Mouse (Mus musculus) hindlimb bud, embryonic 11.5 days (tissue): Measurements from ENCODE around the gene Ube2n.

Experiments used
- DNase-seq: peaks from one replicate; pipeline ENCODE4 v3.0.0-alpha.2; 2012; ENCODE audit warnings: low read depth, low spot score; ENCODE audit errors: extremely low spot score

Ube2n gene

DNA sequence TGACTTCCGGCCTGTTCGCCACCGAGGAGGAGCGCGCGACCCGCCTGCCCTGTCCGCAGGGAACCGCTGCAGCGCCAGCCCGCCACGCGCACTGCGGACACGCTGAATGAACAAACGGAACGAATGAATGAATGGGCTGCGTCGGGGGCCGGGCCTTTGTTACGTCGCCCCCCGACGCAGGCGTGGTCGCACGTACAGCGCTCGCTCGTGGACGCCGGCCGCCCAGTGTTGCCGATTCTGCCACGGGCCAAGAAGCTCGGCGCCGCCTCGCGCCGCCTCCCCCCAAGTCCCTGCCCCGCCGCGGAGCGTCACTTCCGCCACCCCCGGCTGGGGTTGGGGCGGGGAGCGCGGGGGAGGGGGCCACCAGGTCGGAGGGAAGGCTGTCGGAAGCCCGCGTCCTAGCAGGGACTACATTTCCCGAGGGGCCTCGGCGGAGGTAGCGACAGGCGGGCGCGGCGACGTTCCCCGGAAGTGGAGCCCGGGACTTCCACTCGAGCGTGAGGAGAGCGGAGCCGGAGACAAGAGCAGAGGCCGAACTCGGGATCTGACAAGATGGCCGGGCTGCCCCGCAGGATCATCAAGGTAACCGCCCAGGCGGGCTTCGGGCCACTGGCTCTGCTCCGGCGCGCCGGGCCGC is at the start of gene Ube2n:
Gene Ube2n (plus strand): TSS at position 490 of the 637 bp plus-strand sequence.
- peak; percentile 72 for DNase-seq

DNA sequence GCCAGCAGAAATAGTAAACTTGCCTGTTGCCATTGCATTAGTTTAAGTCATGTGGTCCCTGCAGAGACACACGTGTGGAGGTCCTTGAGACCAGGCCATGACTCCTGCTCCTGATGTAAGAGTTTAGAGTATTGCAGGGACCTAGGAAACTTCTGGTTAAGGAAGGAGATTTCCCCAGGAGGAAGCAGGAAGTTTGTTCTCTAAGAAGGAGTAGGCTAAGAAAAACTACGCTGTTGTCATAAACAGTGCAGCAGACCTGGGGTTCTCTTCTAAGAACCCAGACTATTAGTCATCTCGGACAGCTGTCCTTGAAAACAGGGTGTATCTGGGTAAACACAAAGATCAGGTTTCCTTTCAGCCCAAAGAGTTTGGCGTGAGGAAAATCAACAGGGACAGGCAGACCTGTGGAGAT is 49.5 kb upstream of the Ube2n start:
- DNase-seq: no peak

DNA sequence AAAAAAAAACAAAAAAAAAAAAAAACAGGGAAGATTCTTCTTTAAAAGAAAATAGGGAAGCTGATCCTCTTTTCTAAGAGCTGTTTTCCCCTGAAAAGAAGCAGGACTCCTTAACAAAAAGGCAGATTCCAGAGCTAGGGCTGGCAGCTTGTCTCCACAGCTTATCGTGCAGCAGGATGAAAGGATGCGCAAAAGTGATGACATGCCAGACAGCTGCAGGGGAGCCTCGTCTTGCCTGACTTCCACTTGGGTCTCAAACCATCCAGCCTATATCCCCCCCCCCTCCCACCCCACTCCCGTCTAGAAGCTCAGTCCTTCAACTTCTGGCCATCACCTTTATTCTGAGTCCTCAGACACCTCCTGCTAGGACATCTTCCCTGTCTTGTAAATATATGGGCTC is 46.1 kb upstream of the Ube2n start:
- no peak for DNase-seq

DNA sequence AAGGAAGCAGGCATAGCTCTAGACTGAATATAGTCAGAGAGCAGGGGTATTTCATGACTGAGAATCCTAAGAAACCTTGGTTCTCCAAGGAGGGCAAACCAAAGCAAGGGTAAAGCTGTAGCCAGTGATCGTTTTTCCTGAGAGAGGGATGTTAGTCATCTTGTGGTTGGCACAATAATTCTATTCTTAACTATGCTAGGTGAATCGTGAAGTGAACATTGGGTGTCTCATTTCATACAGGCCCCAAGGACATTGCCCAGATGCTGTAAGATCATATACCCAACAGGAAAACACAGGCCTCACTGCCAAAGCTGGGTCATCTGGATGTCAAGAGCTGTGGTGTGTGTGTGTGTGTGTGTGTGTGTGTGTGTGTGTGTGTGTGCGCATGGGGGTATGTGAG is 43.8 kb upstream of the Ube2n start:
- DNase-seq: no peak

DNA sequence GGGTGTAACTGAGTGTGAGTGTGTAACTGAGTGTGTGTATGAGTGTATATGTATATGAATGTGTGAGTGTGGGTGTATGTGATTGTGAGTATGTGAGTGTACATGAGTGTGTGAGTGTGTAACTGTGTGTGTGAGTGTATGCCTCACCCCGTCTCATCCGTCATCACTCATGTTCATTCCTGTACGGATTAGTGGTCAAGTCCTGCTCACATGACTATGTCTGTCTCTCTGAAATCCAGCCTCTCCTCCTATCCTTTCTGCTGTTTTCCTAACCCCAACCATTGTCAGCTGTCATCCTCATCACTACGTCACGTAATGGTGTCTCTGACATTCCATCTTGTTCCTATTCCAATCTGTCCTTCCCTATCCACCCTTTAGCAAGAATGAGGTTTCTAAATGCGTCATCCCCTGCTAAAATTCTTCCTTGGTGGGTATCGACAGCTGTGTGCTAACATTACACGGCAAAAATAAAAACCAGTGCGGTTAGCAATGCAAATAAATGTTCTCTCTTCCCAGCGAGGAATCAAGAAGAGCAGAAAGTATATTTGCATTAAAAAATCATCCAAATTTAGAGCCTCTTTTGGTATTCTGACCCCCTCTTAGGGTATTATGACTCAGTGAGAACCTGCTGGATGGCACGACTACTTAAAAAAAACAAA is 42.9 kb upstream of the Ube2n start:
- DNase-seq: no peak

DNA sequence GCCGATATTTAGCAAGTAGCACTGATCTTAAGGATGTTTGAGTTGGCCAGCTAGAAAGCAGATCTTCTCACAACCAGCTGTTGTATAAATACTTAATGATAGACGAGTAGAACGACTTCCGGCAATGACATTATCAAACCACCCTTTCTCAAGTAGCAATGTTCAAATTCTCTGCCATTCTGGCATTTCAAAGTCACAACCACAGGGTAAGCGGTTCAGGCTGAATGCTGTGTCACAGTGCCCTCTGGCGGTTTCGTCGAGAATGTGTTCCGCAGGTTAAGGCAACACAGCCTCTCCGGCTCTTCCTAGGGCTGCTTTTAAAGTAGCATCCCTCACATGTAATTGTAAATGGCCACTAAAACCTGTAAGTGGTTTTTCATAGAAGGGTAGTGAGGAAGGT is 39.0 kb upstream of the Ube2n start:
- peak; percentile 82 for DNase-seq

DNA sequence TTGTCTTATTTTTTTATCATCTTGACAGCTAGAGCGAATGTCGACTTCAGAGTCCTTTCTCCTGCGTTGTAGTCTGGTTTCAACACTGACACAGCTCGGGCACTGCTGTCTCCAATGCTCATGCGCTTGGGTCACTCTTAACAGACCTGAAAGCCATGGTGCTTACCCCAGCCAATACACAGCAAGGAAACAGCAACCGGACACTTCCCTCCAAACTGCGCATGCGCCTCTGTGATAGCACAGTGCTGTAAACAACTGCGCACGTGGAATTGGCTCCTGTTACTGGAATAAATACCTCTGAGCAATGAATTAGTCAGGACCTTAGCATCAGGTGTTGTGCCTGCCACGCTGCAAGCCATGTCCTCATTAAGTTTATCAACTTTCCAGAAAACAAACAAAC is 37.4 kb upstream of the Ube2n start:
- no peak for DNase-seq

DNA sequence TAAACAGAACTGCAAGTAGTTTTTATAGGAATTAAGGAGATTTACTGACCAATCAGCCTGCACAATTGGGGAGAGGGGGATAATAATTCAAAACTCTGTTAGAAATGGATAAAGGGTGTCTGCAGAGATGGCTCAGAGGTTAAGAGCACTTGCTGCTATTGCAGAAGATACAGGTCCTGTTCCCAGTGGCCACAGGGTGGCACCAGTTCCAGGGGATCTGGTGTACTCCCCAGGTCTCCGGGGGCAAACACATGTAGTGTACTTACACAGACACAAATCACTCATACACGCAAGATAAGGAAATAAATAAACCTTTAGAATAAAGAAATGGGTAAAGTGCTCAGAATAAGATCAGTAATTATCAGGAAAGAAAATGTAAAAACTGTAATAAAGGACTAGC is 25.3 kb upstream of the Ube2n start:
- DNase-seq: no peak

DNA sequence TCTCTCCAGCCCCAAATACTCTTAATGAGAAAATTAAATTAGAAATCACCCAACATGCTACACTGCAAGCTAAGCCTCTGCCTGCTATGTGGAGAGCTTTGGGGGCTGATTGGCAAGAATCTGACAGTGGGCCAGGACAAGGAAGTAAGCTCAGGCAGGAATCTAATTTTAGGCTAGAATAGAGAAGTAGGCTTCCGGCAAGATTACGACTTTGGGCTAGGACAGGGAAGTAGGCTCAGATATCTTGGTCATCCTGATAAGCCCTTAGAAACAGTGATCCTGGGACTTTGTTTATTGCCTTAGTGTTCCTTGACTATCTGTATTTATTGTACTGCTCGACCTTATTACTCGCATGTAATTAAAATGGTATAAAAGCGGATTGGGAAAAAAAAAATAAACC is 20.7 kb upstream of the Ube2n start:
- no peak for DNase-seq

DNA sequence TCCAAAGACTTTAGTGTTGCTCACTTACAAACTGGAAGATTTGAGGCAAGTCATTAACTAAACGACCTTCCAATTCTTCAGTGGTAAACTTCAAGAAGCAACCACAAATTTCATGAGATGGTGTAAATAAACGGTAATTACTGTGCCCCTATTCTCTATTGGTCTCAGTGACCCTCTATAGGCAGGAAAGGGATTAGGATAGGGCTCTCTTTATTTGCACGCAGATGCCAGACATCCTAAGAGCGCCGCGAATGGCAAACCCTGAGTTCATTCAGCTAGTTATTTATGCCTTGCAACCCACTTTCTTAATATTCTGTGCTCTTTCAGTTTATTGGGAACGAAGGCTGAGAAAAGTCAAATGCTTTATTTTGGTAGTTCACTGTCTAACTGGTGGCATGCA is 13.9 kb upstream of the Ube2n start:
- DNase-seq: no peak

DNA sequence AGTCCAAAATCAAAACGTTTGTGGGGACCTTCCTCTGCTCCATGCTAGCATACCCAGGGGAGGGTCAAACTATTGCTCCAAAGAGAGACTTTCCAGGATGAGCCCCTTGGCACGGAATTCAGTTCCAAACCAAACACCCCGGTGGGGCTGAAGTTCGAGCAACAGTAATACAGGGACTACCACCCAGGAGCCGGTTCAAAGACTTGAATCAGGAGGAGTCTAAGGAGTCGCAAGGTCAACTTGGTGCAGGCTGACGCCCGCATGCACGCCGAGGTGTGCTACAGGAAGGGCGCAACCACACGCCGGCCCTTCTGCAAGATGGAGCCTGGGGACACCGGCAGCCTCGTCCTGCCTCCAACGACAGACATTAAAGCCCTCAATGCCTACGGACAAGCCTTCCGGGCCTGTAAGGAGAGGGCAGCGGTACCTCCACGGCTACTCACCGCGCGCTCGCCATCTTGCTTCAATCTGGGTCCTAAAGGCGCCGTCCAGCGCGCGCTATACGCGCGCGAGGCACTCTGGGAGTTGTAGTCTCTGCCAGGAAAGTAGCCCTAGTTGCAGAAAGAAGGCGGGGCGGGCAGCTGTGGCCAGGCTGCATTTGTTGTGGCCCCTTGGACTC is 13.4 kb upstream of the Ube2n start, which contains the start of gene Mrpl42:
Gene Mrpl42 (minus strand): TSS at position 478 of the 619 bp plus-strand sequence.
- peak; percentile 83 for DNase-seq

DNA sequence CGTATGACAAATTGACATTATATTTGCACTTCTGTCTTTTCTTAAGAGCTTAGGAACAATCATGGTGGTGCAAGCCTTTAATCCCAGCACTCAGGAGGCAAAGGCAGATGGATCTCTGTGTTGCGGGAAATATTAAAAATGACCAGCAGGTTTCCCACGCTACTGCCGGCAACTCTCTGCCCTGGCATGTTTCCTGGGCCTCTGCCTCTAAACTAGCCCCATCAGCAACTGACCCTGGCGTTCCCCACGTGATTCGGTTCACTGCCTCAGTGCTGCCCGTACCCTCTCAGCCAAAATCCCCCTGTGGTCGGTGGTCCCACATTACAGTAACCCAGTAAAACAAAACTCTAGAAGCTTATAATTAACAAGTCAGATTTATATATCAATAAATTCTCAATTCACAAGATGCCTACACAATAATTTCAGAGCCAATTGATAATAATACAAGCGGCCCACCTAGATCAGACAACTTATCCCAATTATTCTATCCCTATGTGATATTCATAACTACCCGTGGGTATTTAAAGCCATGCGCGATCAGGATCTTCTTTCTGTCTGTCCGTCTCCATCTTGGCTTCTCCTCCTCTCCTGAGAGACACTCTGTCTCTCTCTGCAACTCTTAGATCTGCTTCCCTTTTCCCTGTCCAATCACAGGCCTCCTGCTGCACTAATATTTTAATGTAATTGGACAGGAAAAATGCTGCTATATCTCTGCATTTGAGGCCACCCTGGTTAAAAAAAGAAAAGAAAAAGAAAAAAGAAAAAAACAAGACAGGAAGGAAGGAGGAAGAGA is 11.3 kb upstream of the Ube2n start:
- DNase-seq: no peak

DNA sequence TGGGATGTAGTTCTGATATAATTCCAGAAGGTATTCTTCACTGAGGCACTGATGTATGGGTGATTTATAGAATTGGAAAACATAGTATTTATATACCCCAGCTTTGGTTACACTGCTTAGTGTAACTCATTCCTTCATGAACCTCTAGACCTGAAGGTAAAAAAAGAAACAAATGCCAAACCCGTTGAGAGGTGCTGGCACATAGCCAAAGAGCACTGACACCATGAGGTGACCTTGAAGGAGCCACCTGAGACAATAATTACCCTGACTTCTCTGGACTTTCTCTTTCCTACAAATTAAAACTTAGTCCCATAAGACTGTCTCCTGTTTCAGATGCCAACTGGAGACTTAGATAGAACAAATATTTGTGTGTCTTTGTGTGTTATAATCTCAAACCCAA is 10.6 kb upstream of the Ube2n start:
- DNase-seq: no peak

DNA sequence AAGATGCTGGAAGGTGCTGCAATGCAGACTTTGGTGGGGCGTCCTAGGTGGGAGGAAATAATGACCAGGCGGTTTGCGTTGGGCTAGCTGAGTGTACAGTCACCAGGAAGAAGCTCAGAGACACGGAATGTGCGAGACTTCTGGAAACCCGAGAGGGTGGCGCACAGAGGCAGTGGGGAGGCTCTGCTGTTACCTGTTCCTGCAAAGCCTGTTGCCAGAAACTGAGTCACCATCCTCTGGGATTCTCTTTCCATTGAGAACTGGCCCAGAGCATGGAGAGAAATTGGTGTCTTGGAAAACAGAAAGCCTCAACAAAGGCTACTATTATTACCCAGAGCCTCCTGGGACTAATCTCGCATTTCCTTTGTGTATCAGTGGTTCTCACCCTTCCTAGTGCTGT is 6.8 kb upstream of the Ube2n start:
- DNase-seq: no peak

DNA sequence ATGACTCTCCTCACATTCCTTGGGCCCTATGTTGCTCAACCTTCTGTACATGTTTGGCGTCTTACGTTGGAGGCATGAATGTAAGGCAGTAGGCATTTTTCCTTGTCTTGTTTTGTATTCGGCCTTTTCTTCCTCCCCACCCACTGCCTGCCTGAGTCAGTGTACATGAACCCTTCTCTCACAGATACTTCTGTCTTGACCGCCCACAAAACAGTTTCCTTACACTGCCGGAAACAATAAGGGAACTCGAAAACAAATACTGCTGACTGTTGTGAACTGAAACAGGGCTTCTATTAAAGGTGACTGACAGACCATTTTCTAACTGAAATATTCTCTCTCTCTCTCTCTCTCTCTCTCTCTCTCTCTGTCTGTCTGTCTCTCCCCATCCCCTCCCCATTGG is 6.2 kb upstream of the Ube2n start:
- DNase-seq: no peak

DNA sequence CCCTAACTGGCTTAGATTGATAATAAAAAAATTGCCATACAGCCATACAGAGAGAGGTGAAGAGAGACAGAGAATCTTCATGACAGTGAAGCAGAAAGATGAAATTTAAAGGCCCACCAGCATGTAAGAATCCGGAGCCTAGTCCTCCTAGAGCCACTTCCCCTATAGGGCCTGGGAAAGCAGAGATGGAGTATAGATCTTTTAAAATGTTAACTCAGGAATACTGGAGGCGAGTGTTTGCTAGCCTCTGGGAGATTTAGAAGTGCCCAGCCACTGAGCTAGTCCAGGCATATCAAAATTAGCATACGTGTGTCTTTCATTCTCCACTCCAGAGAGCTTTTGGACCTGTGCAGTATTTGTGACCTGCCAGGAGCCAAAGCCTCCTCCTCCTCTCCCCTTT is 5.7 kb upstream of the Ube2n start:
- no peak for DNase-seq

DNA sequence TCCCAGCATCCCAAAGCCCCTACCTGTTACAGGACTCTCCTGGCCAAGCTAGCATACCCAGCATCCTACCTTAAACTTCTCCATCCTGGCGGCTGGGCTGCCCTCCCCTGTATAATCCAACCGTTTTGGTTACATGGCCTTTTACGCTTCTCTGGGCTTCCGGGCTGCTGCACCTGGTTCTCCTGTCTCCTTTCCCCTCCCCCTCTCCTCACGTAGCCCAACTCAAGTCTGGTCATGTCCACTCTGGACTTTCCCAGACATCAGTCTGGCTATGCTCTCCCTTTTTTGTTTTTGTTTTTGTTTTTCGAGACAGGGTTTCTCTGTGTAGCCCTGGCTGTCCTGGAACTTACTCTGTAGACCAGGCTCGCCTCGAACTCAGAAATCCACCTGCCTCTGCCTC is 2.3 kb upstream of the Ube2n start:
- no peak for DNase-seq

DNA sequence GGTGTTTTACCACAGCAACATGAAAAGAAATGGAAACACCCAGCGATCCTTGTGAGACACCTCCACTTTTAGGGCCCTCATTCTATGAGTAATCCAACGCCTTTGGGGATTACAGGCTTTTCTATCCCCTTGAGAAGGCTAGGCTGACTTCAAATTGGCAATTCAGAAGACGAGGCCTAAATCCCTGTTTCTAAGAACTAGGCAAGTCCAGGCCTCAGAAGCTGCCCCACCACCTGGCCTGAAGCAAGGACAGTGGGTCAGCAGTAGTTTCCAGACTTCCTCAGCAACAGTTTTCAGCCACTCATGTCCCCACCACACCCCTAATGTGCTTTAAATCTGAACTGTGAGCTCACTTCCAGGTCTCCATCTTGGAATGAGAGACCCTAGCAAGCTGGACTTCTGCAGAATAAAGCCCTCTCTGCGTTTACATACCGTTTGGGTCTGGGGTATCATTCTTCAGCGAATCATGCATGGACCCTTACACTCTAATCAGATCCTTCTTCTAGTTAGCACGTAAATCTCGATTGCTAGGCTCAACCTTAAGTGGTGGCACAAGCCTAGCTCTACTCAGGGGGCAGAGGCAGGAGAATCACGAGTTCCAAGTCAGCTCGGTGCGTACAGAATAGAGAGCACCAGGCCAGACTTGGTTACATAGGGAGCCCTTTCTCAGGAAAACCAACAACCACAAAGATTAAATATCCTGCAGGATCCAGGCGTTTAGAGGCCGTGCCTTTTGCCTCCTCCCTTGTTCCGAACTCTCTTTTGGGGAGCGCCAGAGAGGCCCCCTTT is 983 bp upstream of the Ube2n start:
- no peak for DNase-seq

DNA sequence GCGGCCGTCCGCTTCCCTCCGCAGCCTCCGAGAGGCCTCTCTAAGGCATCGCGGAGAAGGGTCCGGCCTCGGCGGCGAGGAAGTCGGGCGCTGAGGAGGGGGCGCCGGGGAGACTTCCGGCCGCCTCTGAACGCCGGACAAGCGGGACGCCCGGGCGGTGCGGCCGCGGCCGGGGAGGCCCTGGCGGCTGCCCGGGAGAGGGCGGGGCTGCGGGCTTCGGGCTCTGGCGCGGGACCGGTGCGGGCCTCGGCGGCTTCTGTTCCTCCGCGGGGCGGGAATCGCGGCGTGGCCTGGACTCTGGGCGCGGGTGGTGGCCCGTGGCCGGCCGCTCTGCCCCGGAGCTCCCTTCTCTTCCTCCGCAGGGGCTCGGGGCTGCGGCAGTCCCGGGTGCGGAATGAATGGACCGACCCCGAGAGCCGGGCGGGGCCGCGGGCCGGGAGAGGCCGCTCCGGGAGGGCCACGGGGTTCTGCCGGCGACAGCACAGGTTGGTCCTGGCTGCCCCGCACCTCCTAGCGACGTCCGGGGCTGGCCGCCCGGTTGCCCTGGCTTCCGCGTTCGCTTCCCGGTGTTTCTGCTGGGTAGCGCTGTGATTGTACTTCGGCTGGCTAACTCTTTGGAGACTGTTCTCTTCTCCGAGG is 467 bp downstream of the Ube2n start:
- DNase-seq: no peak

DNA sequence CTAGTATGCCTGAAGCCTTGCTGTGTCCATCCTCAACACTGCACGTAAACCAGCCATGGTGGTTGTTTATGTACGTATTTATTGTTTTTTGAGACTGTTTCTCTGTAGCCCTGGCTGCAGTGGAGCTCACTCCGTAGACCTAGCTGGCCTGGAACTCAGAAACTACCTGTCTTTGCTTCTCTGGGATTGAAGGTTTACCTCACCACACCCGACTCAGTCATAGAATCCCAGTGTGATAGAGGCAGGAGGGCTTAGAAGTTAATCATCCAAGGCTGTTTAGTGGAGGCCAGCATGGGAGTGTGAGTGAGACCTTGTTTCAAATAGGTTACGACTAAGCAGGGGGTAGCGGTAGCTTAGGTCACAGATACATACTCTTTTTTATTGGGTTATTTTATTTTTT is 2.7 kb downstream of the Ube2n start:
- DNase-seq: no peak
